Mouse (Mus musculus): ENCODE results near the gene Dnajc11.
A peak's percentile ranks its signal among the peaks of the same experiment; 100 is the strongest.

Gene Dnajc11

DNA sequence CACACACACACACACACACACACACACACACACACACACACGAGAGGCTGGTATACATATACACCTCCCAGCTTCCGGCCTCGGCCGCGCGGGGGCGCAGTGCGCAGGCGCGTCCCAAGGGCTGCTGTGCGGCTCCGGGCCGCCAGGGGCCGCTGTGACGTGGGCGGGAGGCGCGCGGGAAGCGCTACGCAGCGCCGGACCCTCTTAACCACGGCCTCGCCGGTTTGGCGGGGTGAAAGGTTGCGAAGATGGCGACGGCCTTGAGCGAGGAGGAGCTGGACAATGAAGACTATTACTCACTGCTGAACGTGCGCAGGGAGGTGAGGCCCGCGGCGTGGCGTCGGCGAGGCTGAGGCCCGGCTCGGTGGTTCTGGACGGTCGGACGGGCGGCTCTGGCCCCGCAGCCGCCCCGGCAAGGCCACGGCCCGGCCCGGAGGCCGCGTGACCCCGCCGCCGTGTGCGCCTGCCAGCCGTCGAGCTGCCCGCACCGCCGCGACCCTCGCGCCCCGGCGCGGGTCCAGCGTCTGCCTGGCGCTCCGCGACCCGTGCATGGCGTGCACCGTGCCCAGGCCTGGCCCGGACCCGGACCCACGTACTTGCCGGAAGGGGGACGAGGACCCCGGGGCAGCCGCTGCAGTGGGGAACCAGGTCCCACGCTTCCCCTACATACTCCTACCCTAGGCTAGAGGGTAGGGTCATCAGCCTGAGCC is at the start of gene Dnajc11:
Gene Dnajc11 (plus strand): TSS at position 187 of the 710 bp plus-strand sequence.
- peak; percentile 95 for DNase-seq (ENCODE audit: low read depth)

DNA sequence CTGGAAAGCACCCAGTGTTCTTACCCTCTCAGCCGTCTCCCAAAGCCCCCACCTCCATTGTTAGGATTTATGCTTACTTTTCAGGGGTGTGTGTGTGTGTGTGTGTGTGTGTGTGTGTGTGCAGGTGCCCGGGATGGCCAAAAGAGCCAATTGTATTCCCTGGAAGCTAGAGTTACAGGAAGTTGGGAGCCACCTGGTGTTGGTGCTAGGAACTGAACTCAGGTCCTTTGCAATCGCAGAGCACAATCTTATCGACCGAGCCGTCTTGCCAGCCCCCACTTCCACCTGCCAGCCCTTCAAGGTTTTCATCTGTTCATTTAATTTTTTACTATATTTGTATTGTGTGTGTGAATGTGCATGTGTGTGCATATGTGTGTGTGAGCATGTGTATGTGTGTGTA is 40.2 kb upstream of the Dnajc11 start:
- no peak for DNase-seq (ENCODE audit: low read depth)

DNA sequence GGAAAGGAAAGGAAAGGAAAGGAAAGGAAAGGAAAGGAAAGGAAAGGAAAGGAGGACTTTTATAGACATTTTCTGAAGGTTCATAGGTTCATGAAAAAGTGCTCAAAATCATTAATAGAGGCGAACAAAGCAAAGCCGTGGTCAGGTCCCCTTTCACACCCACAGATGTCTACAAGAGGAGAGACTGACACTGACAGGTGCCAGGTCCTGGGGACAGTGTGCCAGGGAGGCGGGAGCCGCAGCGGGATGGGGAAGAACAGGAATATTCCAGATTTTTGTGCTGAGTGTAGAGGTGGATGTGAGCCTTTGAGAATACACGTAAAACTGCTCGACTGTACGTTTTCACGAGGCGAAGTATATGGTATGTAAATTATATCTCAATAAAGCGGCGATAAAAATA is 38.6 kb upstream of the Dnajc11 start:
- no peak for DNase-seq (ENCODE audit: low read depth)

DNA sequence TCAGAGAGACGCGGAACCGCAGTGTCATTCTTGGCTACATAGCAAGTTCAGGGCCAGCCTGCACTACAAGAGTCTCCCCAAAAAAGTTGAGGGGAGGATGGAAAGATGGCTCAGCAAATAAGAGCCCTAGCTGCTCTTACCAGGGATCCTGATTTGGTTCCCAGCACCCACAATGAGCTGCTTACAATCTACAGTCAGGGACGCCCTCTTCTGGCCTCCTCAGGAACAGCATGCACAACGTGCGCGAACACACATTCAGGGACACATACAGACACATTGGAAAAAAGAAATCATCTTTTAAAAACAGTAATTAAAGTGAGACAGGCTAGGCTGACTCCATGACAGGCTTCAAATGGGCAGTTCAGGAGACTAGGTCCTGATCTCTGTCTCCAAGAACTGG is 37.9 kb upstream of the Dnajc11 start:
- DNase-seq (ENCODE audit: low read depth), result no peak

DNA sequence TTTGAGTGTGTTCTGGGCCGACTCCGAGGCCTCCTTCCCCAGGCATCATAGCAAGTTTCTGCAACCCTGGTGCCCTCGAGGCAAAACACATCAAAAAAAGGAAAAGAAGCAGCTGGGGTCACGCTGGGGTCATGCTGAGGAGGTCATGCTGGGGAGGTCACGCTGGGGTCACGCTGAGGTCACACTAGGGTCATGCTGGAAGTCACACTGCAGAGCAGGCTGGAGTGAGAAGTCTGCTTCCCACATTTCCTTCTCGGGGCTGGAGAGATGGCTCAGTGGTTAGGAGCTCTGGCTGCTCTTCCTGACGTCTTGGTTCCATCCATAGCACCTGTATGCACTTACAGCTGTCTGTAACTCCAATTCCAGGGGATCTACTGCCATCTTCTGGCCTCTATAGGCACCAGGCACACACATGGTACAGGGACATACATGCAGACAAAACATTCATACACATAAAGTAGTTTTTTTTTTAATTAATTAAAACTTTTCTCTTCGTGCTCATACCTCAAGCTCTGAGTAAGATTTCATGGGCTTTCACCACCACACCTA is 36.3 kb upstream of the Dnajc11 start:
- DNase-seq (ENCODE audit: low read depth), result no peak

DNA sequence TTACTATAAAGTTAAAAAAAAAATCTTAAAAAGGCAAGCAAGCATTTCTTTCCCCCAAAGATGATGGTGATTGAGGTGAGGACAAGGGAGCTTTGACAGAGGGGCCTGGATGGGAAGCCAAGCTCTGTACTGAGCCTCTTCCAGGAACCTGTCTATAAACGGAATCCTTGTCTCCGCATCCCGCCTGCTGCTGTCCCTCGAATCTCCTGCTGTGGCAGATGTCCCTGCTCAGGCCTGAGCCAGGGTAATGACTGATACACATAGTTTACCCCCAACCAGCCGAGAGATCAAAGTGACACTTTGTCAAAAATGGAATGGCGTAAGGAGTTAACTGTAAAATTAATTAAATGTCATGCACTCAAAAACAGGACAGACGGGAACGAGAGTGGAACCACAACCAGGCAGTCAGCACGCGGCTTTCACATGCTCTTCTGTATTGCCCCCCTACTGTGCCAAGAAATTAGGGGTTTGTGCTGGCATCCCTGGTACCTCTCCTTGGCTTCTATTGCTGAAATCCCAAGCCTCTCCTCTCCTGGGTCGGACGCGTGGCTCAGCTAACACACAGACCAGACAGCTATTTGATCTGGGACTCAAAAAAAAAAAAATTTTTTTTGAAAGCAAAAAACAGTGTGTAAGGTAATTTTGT is 34.8 kb upstream of the Dnajc11 start:
- no peak for DNase-seq (ENCODE audit: low read depth)

DNA sequence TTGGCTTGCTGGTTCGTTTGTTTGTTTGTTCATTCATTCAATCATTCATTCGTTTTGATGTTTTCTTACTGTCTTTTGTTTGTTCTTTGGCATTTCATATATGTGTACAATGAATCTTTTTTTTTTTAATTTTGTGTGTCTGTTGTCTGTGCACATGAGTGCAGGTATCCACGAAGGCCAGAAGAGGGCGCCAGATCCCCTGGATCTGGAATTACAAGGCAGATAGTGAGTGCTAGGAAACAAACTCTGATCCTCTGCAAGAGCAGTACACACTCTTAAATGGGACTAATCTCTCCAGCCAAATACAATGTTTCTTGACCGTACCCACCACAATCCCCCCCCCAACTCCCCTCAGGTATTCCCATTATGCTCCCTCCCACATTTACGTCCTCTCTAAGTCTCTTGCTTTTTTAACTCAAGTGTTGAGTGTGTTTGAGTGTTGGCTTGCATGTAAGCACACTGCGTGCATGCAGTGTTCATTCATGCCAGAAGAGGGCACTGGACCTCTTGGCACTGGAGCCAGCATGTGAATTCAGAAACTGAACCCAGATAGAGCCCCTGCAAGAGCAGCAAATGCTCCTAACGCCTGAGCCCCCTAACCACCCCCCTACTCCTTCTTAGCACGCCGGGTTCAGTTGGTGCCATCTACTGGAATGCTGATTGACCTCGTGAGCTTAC is 33.6 kb upstream of the Dnajc11 start:
- DNase-seq (ENCODE audit: low read depth), result peak; percentile 25

DNA sequence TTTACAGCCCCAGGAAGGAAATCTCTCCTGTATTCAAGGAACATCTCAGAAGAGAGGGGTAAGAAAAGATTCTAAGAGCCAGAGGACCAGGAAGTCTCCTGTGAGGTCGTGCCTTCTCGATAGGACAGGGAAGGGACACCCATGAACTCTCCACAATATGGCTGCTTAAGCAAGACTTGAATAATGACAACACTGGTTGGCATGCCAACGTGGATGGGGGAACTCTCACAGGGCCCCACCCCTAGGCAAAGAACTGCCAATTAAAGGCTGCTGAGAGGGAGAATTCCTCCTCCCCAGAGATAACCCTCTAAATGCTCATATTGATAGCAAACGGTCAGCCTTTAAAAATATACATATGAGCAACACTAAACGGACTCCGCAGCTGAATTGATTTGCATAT is 32.8 kb upstream of the Dnajc11 start:
- no peak for DNase-seq (ENCODE audit: low read depth)

DNA sequence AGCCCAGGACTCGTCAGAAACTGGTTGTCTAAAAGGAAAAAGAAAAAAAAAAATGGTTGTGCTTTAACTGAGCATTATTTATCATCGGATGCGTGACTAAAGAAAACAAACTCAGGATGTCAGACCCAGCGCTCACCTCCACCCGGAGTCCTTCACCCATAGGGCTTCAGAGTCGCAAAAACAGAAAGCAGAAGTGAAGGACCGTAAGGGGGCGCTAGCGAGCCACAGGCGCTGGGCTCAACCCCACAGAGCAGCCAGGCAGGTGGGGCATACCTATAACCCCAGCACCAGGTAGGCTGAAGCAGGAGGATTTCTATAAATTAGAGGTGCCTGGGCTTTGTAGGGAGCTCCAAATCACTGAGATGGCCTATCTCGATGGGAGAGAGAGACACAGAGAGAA is 32.1 kb upstream of the Dnajc11 start:
- peak; percentile 28 for DNase-seq (ENCODE audit: low read depth)

DNA sequence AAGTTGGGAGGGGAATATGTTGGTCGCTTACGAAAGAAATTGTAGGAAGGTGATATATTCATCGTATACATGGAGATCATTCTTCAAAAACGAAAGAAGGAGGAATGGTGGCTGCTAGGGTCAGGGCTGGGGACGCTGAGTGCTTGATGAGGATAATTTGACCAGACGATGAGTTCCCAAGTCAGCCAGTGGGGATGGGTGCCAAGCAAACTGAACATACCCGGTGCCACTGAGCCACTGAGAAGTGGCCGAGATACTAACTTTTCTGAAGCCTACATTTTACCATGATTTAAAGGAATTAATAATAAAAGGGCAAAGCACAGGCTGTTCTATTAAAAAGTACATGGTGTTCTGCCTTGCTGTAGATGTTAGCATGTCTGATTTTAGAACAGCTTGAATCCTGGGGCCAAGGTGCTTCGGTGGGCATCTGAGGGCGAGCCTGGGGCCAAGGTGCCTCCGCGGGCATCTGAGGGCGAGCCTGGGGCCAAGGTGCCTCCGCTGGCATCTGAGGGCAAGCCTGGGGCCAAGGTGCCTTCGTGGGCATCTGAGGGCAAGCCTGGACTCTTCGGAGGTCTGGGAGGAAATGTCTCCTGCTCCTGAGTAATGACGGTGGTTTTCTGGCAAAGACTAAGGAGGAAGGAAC is 31.3 kb upstream of the Dnajc11 start:
- no peak for DNase-seq (ENCODE audit: low read depth)

DNA sequence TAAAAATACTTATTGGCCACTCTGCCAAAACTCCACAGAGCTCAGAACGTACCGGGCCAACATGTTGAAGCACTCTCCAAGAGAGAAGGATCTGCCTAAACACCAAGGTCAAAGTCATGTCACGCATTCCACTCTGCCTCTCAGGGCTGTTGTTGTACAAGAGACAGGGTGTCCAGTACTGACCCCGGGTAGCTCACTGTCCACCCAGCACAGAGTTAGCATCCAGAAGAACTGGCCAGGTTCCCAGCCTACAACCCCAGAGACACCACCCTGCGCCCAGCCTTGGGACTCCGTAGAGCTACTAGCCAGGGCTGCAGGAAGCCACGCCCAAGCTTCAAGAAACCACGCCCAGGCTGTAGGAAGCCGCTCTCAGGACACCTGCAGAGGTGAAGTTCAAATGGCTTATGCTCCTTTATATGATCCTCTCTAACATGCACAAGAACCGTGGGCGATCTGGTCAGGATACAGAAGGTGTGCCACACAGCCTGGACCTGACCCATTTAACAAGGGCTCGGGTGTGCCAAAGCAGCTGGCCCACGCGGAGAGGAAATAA is 30.7 kb upstream of the Dnajc11 start:
- DNase-seq (ENCODE audit: low read depth), result peak; percentile 14

DNA sequence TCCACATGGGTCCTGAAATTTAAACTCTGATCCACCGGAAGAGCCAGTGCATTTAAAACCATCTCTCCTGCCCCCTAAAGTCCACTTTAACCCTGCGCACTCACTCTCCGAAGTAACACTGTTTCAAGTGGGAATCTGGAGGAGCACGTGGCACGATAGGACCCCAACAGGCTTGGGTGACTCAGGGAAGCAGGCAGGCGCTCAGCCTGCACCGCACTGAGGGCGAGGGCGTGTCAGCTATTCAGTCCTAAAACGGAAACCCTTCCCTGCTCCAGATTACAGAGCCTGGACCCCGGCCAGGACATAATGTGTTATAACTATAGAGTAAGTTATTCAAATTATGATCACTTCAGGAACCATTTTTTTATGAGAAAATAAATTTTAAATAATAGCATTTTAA is 29.4 kb upstream of the Dnajc11 start:
- DNase-seq (ENCODE audit: low read depth), result no peak

DNA sequence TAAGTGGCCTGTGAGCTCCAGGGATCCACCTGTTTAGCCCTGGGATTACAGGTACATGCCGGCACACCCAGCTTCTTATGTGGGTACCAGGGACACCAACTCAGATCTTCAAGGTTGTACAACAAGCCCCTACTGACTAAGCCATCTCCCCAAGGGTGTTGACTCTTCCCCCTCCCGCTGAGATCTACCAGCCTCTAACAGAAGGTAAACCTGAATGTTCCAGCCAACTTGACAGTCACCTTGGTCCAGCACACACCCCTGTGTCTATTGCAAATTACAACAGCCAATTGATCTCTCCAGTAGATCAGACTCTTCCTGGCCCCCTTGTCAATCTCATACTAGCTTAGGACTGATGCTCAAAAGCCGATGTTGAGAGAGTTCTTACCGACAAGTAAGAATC is 27.9 kb upstream of the Dnajc11 start:
- DNase-seq (ENCODE audit: low read depth), result no peak

DNA sequence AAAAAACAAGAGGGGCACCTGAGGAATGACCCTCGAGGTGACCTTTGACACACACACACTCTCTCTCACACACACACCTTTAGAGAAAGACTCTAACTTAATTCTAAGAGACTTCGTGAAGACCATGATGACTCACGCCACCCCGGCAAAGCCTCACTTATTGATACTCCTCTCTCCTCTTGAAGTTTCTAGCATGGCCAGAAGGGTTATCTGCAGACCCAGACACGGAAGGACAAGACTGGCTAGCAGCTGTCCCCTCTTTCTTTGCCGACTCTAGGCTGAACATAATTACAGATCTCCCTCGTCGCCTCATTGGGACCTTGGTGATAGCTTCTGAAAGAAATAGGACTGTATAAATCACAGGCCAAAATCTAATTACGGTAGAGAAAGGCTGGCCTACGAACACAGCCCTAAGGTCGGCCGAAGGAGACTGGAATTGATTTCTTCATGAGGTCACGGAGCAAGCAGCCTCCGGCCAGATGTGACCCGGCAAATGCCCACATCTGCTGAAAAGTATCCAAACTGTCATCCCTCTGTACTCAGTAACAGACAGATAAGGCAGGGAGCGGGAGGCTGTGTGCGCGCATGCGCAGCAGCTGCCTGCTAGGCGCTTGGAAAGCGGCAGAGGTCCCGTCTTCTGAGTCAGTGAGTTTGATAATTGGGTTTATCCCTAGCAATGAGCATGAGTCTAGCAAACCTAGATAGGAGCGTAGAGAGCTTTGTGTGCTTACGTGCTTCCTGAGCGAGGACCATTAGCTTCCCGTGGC is 25.7 kb upstream of the Dnajc11 start:
- no peak for DNase-seq (ENCODE audit: low read depth)

DNA sequence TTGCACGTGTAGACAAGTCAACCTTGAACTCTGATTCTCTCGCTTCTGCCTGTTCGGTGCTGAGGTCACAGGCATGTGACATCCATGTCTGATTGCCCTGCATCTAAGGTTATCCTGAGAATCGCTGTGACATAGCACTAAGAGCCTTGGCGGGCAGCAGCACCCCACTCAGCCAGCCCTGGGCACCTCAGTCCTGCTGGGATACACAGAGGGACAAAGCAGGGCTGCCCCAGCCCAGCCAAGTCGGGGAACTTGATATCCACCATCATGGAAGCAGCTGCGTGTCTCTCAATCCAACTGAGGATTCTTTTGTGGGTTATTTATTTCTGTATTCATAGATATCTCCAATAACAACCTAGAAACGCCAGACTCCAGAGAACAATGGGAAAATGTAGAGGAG is 24.7 kb upstream of the Dnajc11 start:
- DNase-seq (ENCODE audit: low read depth), result no peak

DNA sequence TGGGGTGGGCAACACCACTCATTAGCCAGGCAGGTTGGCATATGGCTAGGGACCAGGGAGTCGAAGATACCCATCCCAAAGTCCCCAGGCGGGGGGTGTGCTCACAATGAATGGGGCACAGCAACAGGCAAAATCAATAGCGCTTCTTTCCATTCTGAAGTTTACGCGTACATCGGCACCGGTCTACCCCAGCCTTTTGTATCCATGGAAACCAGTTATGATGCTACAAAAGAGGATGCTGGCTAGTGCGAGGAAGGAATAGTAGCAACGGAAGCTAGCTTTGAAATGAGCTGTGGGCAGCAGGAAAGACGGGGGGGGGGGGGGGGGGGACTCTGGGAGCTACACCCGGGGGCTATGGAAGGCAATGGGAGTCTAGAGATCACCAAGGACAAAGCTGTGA is 17.2 kb upstream of the Dnajc11 start:
- no peak for DNase-seq (ENCODE audit: low read depth)

DNA sequence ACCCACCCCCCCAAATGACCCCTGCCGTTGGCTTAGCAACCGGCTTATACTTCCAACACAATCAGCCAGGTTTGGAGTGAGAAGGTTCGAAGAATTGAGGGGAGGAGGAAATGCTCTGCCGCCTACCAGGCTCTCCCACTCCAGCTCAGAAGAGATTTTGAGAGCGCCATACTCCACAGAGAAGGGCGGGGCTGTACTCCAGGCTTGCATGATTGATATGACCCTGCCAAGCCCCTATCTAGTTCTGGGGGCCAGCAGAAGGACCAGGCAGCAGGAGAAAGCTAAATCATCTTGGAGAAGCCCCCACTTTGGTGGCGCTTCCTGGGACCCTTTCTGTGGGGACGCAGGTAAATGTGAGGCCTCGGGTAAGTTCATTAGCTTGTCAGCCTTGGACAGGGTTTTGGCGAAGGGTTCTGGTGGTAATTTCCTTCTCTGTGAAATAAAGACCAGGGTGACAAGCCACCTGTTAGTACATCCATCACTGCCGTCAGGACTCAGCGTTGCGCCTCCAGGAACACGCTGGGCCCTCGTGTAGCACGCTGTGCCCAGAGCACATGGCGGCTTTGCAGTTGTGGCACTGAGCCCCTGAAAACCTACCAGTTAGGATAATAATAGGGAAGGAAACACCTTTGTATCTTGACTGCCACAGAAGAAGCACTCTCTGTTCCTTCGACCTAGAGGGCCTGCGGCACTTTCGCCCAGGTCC is 14.2 kb upstream of the Dnajc11 start:
- DNase-seq (ENCODE audit: low read depth), result no peak

DNA sequence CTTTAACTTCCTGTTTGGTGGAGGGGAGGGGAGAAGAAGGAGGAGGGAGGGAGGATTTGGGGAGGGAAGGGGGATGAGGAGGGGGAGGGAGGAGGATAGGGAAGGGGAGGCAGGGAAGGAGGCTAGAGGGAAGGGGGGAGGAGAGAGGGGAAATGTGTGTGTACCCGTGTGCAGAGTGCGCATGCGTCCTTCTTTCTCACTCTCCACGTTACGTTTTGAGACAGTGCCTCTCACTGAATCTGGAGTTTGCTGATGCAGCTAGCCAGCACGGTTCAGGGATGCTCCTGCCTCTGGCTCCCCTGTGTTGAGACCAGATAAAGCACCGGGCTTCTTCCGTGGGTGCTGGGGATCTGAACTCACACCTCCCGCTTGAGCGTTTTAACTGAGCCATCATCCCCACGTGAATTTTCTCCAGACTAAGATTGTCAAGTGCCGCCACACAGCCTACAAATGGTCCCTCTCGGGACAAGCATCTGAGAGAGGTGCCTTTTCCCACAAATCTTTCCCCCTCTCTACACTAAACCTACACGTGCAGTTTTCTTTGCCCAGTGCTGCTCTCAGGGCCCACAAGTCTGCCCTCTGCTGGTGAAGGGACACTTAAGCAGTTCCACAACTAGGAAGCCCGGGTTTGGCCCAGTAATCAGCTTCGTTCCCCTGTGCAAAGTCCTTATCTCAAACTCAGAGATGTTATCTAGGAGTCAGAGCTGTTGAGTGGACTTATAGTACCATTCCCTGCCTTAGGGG is 13.4 kb upstream of the Dnajc11 start:
- peak; percentile 64 for DNase-seq (ENCODE audit: low read depth)

DNA sequence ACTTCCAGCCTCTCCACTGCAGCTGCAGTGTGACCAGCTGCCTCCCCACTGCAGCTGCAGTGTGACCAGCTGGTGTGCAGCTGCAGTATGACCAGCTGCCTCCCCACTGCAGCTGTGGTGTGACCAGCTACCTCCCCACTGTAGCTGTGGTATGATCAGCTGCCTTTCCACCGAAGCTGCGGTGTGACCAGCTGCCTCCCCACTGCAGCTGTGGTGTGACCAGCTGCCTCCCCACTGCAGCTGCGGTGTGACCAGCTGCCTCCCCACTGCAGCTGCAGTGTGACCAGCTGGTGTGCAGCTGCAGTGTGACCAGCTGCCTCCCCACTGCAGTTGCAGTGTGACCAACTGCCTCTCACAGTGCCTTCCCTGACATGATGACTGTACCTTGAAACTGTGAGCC is 11.4 kb upstream of the Dnajc11 start:
- DNase-seq (ENCODE audit: low read depth), result no peak

All from induced T-regulatory cell, adult 2 months (primary cell).